Mouse (Mus musculus) kidney, adult 8-10 months (tissue): Measurements from ENCODE around the gene Tiam1.

ENCODE experiments used
- DNase-seq, 2 experiments: peaks; one replicate each; pipeline ENCODE4 v3.0.0; 2022

Tiam1 gene

DNA sequence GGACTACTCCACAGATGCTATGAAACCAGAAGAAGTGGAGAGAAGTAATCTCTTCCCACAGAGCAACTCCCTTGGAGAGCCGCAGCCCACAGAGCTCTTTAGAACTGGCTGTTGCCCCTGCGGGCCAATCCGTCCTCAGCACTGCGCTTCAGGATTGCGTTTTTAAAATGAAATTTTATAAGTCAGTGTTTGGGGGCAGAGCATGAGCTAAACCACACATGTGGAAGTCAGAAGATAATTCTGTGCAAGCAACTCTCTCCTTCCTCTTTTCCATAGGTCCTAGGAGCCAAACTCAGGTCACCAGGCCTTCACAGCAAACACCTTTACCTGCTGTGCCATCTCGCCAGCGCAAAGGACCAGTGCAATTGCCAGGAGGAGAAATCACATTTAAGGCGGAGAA, 98.0 kb downstream of the Tiam1 start:
- DNase-seq = no peak

DNA sequence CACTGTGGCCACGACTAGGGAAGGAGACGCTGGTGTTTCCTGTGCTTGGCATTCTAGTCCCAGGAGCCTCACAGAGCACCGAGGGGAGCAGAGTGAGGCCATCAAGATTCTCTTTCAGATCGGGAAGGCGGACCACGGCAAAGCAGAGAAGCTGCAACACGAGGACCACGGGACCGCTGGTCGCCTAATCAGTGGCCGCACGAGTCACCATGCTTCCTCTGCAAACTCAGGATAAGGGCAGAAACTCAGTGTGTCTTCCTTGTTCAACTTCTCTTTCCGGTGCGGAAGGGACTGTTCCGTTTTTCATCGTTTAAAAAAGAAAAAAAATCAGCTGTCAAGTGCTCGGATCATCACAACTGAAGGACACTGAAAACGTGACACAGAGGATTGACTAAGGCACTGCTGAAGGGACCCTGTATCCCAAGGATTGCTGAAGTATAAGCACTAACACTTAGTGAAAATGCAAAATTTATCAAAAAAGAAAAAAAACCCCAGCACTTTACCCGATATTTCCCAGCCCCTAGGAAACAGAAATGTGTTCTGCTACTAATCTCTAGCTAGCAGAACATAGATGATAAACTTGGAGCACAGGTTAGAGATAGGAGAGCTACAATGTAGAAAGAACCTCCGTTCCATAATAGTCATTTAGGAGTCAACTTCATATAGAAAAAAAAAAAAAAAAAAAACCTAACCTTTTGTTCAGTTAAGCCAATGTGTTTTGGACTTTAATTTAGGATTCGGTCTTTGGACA, 99.4 kb downstream of the Tiam1 start:
- no peak for DNase-seq

DNA sequence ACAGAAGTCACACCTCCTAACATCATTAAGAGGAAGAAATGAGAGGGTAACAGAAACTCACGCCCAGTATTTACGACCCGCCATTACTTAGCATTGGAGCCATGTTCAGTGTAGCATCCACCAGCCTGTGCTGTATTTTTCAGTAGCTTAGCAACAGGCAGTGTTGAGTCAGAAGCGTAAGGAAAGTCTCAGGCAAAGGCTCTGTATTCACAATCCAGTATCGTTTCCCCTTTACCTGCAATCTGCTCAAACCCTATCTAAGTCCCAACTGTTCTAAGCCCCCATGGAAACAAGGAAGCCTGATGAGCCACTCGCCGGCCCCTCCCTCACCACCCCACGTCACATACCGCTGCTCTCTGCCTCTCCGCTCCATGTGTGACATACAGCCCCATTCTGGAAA, 100.7 kb downstream of the Tiam1 start:
- no peak for DNase-seq

DNA sequence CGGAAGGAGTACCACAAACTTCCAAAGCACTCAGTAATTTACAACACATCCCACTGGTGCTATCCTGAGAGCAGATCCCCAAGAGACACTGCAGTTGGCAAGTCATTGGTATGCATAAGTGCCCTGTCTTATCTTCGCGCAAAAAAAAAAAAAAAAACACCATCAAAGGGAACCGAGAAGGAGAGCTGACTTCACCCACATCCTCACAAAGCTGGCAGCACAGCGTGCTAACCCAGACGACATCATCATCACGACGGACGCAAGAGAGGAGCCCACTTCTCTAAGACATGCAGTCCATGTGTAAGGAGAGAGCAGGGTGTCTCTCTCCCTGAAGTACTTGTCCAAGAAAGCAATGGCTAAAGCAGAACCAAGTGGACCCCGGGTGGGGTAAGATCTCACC, 101.2 kb downstream of the Tiam1 start:
- DNase-seq = no peak

DNA sequence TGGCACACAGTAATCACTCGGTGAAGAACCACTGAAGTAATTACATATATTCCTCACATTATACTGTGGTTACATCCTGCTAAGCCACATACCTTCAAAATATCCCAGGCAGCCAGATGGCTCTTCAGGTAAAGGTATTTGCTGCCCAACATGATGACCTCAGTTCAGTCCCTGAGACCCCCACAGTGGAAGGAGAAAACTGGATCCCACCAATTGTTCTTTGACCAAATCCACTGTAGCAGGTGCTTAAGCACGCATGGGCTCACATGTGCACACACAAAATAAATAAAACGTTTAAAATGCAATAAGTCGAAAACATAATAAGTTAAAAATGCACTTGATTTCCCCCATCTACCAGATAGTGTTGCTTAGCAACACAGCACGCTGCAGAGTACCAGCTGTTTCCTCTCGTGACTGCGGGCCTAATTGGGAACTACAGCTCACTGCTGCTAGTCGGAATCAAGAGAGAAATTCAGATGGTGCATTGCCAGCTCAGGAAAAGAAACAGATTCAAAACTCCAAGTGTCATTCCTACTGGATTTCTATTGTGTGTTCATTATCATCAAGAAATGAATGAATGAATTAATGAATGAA, 102.7 kb downstream of the Tiam1 start:
- no peak for DNase-seq

DNA sequence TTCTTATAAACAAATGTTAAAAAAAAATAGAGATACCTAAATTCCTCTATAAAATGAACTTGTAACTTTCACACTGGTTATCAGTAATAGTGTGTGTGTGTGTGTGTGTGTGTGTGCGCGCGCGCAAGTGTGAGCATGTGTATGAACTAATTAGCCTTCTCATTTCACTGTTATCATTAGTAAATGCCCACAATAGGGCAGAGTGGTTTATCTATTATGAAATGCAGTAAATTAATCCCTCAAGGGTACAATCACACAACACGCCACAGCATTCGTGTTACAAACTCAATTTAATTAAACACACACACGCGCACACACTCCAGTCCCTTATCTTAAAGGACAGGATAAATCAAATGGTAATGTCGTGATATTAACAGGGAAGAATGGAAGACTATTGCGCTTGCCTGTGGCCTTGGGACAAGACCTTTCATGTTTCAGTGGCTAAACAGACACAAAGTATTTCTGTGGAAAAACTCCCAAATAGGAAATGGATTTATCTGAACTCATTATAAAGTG, 107.9 kb downstream of the Tiam1 start:
- no peak for DNase-seq

DNA sequence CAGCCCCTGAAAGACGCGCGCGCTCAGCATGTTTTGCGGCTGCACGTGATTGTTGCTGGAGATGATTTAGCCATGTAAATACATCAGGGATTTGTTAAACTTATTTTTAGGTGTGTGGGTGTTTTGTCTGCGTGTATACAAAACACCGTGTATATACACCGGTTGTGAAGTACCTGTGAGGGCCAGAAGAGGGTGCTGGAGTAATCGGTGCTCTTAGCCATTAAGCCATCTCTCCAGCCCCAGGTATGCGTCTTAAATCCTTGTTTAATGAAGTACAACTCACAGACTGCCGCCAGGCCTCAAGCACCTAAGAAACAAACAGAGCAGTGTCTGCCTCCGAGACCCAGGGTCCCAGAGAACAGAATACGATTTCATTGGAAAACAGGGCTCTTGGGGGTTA, 113.2 kb downstream of the Tiam1 start:
- no peak for DNase-seq

DNA sequence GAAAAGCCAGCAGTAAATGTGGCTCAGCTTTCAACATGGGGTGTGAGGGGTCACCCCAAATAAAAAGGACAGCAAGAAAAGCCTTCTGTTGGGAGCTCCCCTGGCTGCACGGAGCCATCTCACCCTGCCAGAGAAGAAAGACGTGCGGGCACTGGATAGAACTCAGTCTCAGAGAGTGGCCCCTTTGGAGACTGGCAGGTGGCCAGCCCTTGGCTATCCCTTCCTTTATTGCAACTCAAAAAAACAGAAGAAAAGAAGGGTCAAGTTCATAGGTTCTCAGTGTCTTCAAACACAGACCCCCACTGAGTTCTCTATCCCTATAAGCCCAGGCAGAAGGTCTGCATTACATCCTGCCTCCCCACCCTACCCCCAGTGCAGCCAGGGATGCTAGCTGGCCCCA, 115.7 kb downstream of the Tiam1 start:
- DNase-seq = no peak

DNA sequence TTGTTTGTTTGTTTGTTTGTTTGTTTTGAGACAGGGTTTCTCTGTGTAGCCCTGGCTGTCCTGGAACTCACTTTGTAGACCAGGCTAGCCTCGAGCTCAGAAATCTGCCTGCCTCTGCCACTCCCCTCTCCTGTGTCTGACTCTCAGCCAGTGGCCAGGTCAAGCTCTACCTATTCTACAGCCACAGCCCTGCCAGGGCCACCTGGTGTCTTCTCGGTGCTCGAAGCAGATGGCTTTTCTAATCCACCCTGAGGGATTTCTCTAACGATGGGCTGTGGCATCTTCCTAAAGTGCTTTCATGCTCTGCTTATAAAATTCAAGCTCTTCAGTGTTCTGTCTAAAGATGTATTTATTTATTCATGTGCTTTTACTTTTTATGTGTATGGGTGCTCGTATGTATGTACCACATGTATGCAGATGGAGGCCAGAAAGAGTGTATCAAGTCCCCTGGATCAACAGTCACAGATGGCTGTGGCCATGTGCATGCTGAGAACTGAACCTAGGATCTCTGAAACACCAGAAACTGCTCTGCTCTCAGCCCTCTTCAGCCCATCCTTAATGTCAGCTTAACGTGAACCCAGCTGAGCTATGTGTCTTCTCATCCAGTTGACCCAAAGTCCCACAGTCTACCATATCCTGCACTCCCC, 117.9 kb downstream of the Tiam1 start:
- DNase-seq = no peak

DNA sequence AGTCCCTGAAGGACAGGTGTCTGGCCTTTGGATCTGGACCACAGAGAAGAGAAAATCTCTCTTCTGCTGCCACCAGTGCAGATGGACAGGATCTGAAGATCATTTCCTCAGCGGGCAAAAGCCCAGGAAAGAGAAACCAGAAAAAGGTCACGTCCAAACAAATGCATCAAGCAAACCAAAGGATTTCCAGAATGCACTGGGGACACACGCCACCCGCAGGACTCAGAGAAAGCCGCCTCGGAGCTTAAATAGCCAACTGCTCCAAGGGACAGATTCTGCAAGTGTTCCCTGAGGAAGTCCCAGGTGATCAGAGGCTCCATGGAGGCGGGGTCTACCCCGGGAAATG, 119.9 kb downstream of the Tiam1 start:
- no peak for DNase-seq

DNA sequence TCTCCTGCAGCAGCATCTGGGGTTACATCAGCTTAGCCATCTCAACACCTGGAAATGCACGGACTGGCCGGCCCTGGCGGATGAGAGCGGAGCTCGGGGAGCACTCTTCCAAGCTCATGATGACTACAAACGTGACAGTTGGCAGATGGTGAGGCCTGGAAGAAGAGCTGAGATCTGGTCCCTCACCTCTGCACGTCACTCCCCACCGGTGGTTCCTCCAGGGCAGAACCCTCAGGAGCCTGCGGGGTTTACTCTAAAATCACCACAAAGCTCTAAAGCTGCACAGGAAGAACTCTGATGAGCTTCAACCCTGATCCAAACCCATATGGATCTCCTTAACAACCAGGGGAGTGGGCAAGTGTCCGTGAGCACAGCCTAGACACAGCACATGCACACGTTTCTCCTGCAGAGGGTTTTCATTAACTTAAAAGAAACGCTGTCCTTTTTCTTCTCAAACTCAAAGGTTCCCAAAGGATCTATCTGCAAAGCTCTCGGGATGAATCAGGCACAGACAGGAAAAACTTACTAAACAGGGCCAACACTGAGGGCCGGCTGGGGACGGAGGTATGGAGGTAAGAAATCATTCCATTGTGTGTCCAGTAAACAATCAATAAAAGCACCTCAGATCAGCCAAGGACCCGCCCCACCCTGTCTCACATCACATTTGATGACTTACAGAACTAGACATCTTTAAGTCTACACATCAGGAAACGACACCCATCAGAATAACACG, 120.5 kb downstream of the Tiam1 start:
- no peak for DNase-seq

DNA sequence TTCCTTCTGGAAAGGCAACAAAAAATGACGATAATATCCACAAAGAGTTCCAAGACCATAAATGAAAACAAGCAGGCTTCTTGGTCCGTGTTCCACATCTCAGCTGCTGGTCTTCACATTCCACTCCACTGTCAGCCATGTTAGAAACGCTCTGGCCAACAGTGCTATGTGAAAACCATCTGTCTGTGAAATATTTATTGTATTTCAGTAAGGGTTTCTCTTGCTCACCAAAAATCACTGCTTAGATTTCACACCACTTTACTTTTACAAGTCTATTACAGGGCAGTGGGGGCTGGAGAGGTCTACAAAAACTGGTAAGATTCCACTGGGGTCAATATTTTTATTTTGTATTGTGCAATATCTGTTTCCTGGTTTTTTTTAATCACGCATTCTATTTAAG, 127.5 kb downstream of the Tiam1 start:
- no peak for DNase-seq

DNA sequence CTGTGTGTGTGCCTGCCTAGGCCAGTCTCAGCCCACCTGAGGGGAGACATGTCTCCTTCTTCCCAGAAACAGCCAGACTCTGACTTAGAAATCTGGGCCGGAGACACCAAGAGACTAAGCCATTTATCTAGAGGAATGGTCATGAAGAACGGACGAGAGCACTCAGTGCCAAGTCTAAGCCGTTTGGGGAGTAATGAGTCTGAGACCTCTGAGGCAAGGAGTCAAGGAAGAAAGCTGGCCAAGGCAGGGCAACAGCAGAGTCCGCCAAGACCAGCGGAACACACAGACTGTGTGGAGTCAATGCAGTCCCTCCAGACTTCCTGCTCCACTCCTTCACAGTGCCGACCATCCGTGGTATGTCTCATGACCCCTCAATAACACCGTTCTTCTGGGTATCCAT, 129.0 kb downstream of the Tiam1 start:
- DNase-seq = peak in 1 of 2 experiments; percentile 7

DNA sequence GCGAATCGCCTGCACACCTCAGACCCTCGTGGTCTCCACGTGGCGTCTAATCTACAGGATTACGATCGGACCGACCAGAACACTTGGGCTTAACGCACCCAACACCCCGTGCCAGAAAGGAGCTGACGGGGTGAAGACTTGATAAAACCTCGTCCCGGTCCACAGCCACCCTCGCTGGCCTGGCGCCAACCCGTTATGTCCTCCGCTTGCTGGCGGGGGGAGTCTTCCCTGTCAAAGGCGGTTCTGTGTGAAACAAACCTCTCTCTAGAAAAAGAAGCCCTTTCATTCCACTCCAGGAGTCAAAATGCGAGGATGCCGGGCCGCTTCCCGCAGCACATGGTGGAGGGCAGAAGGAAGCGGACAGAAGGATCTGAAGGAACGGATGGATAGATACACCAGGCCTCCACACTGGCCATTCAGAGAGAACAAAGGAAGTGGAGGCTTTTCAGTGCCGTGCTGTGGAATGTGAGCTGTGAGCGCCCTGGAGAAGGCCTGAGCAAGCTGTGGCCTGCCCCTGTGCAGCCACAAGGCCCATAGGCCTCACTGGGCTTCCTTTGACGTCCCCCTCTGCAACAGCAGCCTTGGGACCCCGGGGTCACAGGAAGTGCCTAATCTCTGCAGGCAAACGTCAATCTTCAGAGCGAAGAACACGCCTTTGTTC, 131.9 kb downstream of the Tiam1 start:
- no peak for DNase-seq

DNA sequence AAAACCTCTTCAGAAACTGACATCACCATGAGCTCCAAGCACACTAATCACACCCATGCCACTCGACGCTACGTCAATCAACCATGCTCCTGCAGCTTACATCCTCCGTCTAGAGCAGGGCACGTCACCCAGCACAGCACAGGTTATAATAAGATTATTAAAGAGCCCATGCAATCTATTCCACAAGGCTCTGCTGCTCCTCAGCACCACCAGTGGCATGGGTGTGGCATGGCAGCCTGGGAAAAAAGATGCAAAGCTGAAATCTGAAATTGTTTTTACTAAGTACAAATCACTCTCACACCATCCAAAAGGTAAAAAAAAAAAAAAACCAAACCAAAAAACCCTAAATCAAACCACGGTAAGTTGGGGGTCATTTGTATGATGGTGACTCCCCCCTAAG, 135.1 kb downstream of the Tiam1 start:
- no peak for DNase-seq

DNA sequence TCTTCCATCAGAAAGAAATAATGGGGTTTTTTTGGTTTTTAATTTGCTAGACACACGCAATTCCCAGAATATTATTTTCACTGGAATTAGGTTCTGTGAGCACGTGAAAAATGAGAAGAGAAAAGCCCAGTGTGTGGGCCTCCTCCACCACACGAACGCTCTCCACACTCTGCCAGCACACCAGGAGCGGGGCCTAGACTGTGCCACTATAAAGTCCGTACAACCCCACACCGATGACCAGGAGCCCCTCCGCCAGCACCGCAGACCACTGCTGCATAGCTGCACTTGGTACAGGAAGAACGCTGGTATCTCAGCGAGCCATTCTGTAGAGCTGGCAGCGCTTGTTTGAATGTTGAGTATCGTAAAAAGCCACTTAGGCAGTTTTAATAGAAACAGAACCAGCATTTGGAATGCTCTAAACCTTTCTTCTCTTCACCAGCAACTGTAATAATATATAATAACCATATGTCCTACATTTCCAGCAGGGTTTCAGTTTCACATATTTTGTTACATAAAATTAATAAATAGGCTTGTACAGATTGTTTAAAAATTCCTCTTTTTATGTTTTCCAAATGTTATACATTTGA, 136.1 kb downstream of the Tiam1 start:
- DNase-seq = no peak

DNA sequence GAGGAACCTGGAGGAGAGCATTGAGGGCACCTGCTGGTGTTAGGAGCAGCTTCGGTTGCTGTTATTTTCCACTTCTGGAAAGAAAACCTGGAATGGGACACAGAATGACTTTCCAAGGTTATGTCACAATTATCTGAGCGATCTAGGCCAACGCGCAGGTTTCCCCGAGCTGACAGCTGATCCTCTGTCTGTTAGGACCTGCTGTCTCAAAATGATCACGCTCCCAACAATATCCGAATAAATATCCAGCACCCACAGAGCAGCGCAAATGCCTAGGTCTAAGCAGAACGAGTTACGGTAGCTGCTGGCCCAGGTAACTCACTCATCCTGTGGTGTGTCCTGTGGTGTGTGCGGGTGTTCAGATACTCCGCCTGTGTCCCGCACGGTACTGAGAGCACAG, 140.0 kb downstream of the Tiam1 start:
- DNase-seq = no peak

DNA sequence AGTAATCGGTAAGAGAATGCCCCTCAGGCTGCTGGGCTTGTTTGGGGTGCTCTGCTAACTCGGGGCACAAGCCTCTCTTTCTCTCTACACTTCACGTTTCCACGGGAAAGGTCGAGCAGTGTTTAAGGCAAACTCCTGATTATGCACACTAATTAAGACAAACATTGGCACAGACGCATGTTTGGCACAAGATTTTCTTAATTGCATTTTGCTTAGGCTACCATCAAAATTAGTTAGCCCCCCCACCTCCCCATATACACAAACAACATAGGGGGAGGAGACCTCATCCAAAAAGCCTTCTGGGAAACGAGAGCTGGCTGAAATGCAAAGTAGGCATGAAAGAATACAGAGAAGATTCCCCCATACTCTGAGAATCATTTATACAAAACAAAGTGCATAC, 148.4 kb downstream of the Tiam1 start:
- no peak for DNase-seq

DNA sequence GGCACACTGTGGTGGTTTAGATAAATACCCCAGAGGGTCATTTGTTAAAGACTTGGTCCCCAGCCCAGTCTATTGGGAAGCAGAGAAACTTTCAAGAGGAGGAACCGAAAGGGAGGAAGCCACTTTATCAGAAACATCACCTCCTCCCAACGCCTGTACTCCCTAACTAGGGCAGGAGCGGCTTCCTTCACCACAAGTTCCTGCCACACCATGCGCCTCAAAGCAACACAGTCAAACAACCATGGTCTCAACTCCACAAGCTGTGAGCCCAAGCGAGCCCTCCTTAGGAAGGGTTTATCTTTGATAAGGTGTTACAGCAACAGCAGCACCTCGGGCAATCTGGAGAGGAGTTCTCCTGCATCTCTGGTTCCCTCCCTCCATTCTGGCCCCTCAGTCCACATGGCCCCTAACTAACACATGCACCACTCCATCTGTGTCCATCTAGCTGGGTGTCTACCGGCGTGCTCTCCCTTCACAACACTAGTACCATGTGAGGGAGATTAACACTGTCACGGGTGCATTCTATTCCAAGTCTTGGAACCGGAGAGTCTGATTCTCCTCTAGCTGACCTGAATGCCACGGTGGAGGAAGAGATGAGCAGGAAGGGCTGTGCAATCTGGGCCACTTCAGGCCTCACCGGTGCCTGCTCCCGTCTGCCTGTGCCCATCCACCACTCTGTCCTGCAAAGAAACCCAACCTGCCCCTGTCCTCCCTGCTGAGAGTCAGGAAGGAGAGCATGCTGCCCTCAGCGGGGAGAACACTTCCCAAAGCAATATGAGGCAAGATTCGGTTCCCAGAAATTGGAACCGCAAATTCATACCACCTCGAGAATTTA, 149.4 kb downstream of the Tiam1 start:
- no peak for DNase-seq

DNA sequence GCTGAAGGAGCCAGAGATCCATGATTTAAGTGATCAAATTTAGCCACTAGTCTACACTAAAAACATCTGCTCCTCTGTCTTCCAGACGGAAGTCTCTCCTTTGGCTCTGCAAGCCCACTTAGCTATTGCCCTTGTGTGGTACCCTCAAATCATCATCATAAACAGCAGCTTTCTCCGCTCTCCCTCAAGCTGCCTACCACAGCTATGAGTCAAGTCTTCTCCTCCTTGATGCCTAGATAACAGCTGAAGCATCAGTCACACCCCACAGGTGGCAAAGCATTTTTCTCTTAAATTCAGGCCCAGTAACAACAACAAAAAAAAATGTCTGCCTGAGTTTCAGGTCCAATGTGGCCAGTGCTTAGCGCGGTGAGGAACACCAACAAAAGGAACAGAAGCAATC, 150.1 kb downstream of the Tiam1 start:
- DNase-seq = no peak

DNA sequence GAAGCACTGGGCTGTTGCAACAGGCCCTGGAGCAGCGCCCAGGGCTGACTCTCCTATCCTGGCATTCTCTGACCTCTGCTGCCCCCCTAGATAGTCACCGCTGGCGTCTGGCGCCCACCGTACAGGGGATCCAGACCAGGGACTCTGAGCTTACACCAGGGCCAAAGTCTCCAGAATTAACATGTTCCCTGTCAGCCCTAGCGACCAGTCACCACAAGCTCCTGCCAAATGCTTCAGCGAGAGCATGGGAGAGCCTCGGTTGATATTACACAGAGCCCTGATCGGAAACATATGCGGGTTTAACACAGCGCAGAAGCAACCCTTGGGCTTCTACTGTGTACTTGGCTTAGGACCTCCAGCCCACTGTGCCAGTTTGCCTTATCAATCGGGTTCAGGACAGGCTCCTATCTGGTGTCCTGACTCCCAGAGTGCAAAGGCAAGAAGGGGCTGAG, 151.8 kb downstream of the Tiam1 start:
- no peak for DNase-seq
